Mouse (Mus musculus): ENCODE measurements around the gene Capg.

GRCm38 (mm10) chr6:72523222-72523621, 21.0 kb upstream of the Capg start:
- TF ChIP-seq CTCF (IDR thresholded peaks at IDR 0.05) (no peak), POLR2A (IDR thresholded peaks at IDR 0.05; ENCODE audit: insufficient read depth, low read depth, low read length) (no peak), EP300 (IDR thresholded peaks at IDR 0.05; ENCODE audit: insufficient read depth, low read depth, low read length) (no peak)

All from heart, adult 2 months (tissue).